Mouse (Mus musculus) heart, adult 2 months (tissue): Measurements from ENCODE around the gene Psmd1.

Experiments used
- CTCF ChIP-seq: fragments of 200-600 bp; IDR thresholded peaks from 2 replicates; pipeline ENCODE4 v1.8.1; 2022; ENCODE audit warnings: antibody characterized with exemption, mild to moderate bottlenecking, moderate library complexity
- EP300 ChIP-seq: fragments of 200-500 bp; IDR thresholded peaks from 2 replicates; pipeline ENCODE4 v1.6.1; 2011; ENCODE audit warnings: low read depth, low read length, control low read depth; ENCODE audit not compliant: insufficient read depth

GRCm38 (mm10) chr1:86152618-86153017 is 88.4 kb downstream of the Psmd1 start:
- TF ChIP-seq EP300 (no peak), CTCF (peak; percentile 43)
